Mouse (Mus musculus): ENCODE data around the gene Rftn2. TPM values are rescaled to one million over a fixed set of nuclear protein-coding genes. Genes with fewer than 3 reads are reported as not detected.

Gene Rftn2
- total and polyA plus RNA-seq, 2 experiments from 2014 or later = 6.1 to 7.2 TPM

DNA sequence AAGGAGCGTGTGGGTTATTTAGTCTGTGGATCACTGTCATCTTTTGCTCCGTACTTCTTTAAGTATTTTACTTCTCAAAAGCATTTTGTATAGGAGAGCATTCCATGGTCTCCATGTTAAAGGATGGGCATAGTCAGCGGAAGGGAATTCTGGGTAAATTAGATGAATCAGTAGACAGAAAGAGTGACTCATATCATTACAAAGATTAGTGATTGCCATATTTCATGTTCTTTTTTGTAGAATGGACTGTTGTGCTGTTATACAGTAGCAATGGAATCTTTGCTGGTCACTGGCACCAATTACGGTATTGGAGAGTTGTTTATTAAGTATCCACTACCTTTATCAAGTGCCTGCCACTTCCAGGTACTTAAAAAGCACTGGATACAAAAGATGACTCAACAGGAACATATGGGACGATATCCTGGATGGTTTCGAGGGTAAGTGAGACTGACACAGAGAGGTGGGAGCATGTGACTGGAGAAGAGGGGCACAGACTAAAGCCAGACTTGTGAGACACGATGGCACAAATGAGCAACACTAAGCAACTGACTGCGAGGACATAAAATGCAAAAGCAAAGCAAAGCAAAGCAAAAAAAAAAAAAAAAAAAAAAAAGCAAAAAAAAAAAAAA is 1.8 kb upstream of the Rftn2 start:
- Histone ChIP-seq H3K4me3 (ENCODE audit: low read depth, low read length) (no peak overlapping the region), H3K9ac (replicated peaks; ENCODE audit: low read depth, low read length) (no peak overlapping the region), H3K27ac (ENCODE audit: low read depth) (no peak overlapping the region), H3K27me3 (ENCODE audit: control insufficient read depth, insufficient read depth, low read length) (no peaks in the 10 kb centered on the region), H3K4me1 (ENCODE audit: control insufficient read depth, insufficient read depth) (0 out of 2 replicates have a peak, but pooled peaks cover 6% of the 10 kb centered on the region), H3K4me2 (ENCODE audit: low read depth, low read length) (no peak overlapping the region), H3K36me3 (replicated peaks; ENCODE audit: control insufficient read depth, insufficient read depth, low read length) (no peaks in the 10 kb centered on the region), H3K9me3 (replicated peaks; ENCODE audit: control insufficient read depth, low read length) (no peaks in the 10 kb centered on the region)
- no peak for TF ChIP-seq CTCF (IDR thresholded peaks at IDR 0.05; ENCODE audit: low read depth)
- TF ChIP-seq EP300 (IDR thresholded peaks at IDR 0.05; ENCODE audit: low read depth) = no peak
- ATAC-seq (ENCODE audit: insufficient read depth, low read depth) = no peak
- WGBS = 71% methylated on average over 8 of the region's 8 CpGs
- DNase-seq (ENCODE audit: low spot score) = no peak

DNA sequence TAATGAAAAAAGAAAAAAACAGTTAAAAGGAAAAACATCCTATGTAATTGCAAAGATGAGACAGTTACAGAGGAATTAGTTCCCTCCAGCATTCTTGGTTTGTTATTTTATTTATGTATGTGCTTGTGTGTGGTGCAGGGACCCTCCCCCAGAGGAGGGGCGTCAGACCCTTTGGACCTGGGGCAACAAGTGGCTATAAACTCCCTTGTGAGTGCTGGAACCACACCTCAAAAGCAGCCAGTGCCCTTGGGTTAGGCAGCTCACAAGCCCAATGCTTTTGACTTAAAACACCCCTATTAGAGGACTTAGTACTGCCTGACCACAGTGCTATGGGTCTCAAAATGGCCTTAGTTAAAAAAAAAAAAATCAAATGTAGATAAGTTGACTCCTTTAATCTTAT is 794 bp upstream of the Rftn2 start:
- Histone ChIP-seq H3K4me2 (ENCODE audit: low read depth, low read length) (no peak overlapping the region), H3K36me3 (replicated peaks; ENCODE audit: control insufficient read depth, insufficient read depth, low read length) (no peaks in the 10 kb centered on the region), H3K27me3 (ENCODE audit: control insufficient read depth, insufficient read depth, low read length) (no peaks in the 10 kb centered on the region), H3K4me3 (ENCODE audit: low read depth, low read length) (no peak overlapping the region), H3K9me3 (replicated peaks; ENCODE audit: control insufficient read depth, low read length) (no peaks in the 10 kb centered on the region), H3K9ac (replicated peaks; ENCODE audit: low read depth, low read length) (no peak overlapping the region), H3K4me1 (ENCODE audit: control insufficient read depth, insufficient read depth) (peaks cover 9% of the 10 kb centered on the region; the same call in 1 of the 2 replicates), H3K27ac (ENCODE audit: low read depth) (no peak overlapping the region)
- DNase-seq (ENCODE audit: low spot score) (no peak), ATAC-seq (ENCODE audit: insufficient read depth, low read depth) (no peak)
- WGBS = 59% methylated on average over 1 of the region's 1 CpGs
- TF ChIP-seq EP300 (IDR thresholded peaks at IDR 0.05; ENCODE audit: low read depth) = no peak
- no peak for TF ChIP-seq CTCF (IDR thresholded peaks at IDR 0.05; ENCODE audit: low read depth)

DNA sequence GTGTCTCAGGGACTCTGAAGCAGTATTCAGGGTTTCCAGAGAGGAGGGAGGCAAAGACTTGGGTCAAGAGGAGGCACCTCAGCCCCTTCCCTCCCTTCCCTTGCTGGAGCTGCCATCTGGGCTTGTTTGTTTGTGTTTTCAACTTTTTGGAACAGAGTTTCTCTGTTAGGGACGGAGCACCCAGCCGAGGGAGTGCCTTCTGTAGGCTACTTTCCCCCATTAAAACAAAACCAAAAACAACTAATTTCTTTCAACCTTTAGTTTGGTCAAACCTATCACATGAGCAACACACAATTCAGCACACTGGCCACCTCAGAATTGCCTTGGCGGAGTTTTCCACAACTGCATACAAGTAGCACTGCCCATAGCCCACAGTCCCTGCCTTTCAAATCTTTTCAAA is 1.2 kb downstream of the Rftn2 start:
- H3K4me3 ChIP-seq (ENCODE audit: low read depth, low read length) = peak overlapping the region; percentile 78
- DNase-seq (ENCODE audit: low spot score) (no peak), ATAC-seq (ENCODE audit: insufficient read depth, low read depth) (no peak)

DNA sequence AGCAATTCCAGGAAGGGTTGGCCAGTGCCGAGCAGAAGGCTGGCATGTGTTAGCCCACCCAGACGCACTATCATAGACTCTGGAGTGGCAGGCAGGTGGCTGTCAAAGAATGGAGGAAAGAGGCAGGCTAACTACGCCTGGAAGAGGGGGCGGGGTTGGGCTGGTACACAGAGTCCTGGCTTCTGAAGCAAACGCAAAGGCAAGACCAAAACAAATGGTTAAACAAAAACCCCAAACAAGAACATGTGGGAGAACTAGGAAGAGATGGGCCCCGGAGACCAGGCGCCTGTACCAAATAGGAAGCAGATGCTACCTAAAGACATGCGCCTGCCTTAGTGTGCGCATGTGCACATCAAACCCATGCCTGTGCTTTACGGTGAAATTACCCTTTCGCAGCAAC is 2.5 kb downstream of the Rftn2 start:
- H3K27me3 ChIP-seq (ENCODE audit: control insufficient read depth, insufficient read depth, low read length) = no peaks in the 10 kb centered on the region
- no peak for TF ChIP-seq EP300 (IDR thresholded peaks at IDR 0.05; ENCODE audit: low read depth)
- TF ChIP-seq CTCF (IDR thresholded peaks at IDR 0.05; ENCODE audit: low read depth) = no peak

More for the DNA sequence above, 1.2 kb downstream of the Rftn2 start:
- no peak for TF ChIP-seq CTCF (IDR thresholded peaks at IDR 0.05; ENCODE audit: low read depth)
- TF ChIP-seq EP300 (IDR thresholded peaks at IDR 0.05; ENCODE audit: low read depth) = no peak
- peaks cover 25% of the 10 kb centered on the region for H3K4me1 ChIP-seq (ENCODE audit: control insufficient read depth, insufficient read depth)
- H3K27me3 ChIP-seq (ENCODE audit: control insufficient read depth, insufficient read depth, low read length) = no peaks in the 10 kb centered on the region
- H3K27ac ChIP-seq (ENCODE audit: low read depth) = 0 out of 2 replicates have a peak overlapping the region, but pooled peaks have one; percentile 16
- WGBS = 54% methylated on average over 3 of the region's 3 CpGs
- peak overlapping the region; percentile 50 for H3K9ac ChIP-seq (replicated peaks; ENCODE audit: low read depth, low read length)
- no peaks in the 10 kb centered on the region for H3K9me3 ChIP-seq (replicated peaks; ENCODE audit: control insufficient read depth, low read length)
- no peaks in the 10 kb centered on the region for H3K36me3 ChIP-seq (replicated peaks; ENCODE audit: control insufficient read depth, insufficient read depth, low read length)
- peak overlapping the region; percentile 72 for H3K4me2 ChIP-seq (ENCODE audit: low read depth, low read length)

DNA sequence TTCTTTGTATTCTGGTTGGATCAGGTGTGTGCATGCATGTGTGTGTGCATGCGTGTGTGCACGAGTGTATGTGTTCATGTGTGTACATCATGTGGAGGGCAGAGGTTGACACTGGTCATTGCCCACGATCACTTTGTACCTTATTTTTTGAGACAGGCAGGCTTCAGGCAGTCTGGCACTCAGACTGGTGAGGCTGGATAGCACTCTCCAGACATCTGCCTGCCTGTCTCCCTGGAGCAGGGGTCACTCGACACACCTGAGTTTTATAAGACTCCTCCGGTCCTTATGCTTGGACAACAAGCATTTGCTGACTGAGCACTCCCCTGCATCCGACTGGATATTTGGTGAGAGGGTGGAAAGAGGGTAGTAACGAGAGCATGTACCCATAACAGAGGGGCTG is 3.6 kb downstream of the Rftn2 start:
- H3K27ac ChIP-seq (ENCODE audit: low read depth) = 0 out of 2 replicates have a peak overlapping the region, but pooled peaks have one; percentile 66
- TF ChIP-seq EP300 (IDR thresholded peaks at IDR 0.05; ENCODE audit: low read depth) = no peak
- TF ChIP-seq CTCF (IDR thresholded peaks at IDR 0.05; ENCODE audit: low read depth) = no peak
- ATAC-seq (ENCODE audit: insufficient read depth, low read depth) (no peak), DNase-seq (ENCODE audit: low spot score) (no peak)
- H3K9me3 ChIP-seq (replicated peaks; ENCODE audit: control insufficient read depth, low read length) = no peaks in the 10 kb centered on the region
- no peak overlapping the region for H3K9ac ChIP-seq (replicated peaks; ENCODE audit: low read depth, low read length)
- H3K36me3 ChIP-seq (replicated peaks; ENCODE audit: control insufficient read depth, insufficient read depth, low read length) = no peaks in the 10 kb centered on the region
- no peak overlapping the region for H3K4me3 ChIP-seq (ENCODE audit: low read depth, low read length)
- H3K27me3 ChIP-seq (ENCODE audit: control insufficient read depth, insufficient read depth, low read length) = no peaks in the 10 kb centered on the region
- H3K4me2 ChIP-seq (ENCODE audit: low read depth, low read length) = no peak overlapping the region
- peaks cover 25% of the 10 kb centered on the region for H3K4me1 ChIP-seq (ENCODE audit: control insufficient read depth, insufficient read depth)
- WGBS = 89% methylated on average over 7 of the region's 7 CpGs

More for the DNA sequence above, 2.5 kb downstream of the Rftn2 start:
- H3K27ac ChIP-seq (ENCODE audit: low read depth) = no peak overlapping the region
- no peak overlapping the region for H3K4me3 ChIP-seq (ENCODE audit: low read depth, low read length)
- 81% methylated on average over 11 of the region's 11 CpGs for WGBS
- no peak for ATAC-seq (ENCODE audit: insufficient read depth, low read depth)
- DNase-seq (ENCODE audit: low spot score) = no peak
- peak overlapping the region; percentile 72; the same call in 1 of the 2 replicates for H3K4me2 ChIP-seq (ENCODE audit: low read depth, low read length)
- H3K4me1 ChIP-seq (ENCODE audit: control insufficient read depth, insufficient read depth) = peaks cover 25% of the 10 kb centered on the region
- 0 out of 2 replicates have a peak overlapping the region, but pooled peaks have one; percentile 2 for H3K9ac ChIP-seq (replicated peaks; ENCODE audit: low read depth, low read length)
- H3K36me3 ChIP-seq (replicated peaks; ENCODE audit: control insufficient read depth, insufficient read depth, low read length) = no peaks in the 10 kb centered on the region
- no peaks in the 10 kb centered on the region for H3K9me3 ChIP-seq (replicated peaks; ENCODE audit: control insufficient read depth, low read length)

All from heart, postnatal 0 days (tissue).